In genomic region chr6:83509442-83509841, GRCm38 (mm10) we compare ENCODE assay signal across 11 mouse cellular contexts. TPM values are rescaled to one million over a fixed set of nuclear protein-coding genes. Genes with fewer than 3 reads are reported as not detected.
DNase-seq lines count a peak whose midpoint lies in the region; ATAC-seq lines count a peak whose summit lies in the region.
"Had no signal": no experiment of that assay in that cellular context is flagged by ENCODE, and none has a peak within 500 bp of the region (broad histone marks: within the 10 kb centered on the region; RNA-seq: fewer than 3 reads in every experiment).

No protein-coding gene starts in this region.

- WGBS in heart, embryonic 13.5 days: 33% methylated on average over 8 of the region's 8 CpGs
- WGBS in neural tube, embryonic 13.5 days: 42% methylated on average over 8 of the region's 8 CpGs
- 43% methylated on average over 8 of the region's 8 CpGs for WGBS in hindbrain, embryonic 14.5 days

- DNase-seq in heart, postnatal 25 days (ENCODE audit: low spot score): no peak
- DNase-seq in neural tube, embryonic 10.5 days (ENCODE audit: extremely low spot score, low spot score): no peak
- DNase-seq in hindbrain, embryonic 14.5 days (ENCODE audit: low spot score): no peak
- no peak for DNase-seq in heart, postnatal 14 days
- DNase-seq in urinary bladder, adult 18-20 months (ENCODE audit: low spot score in 2 of 2): no peak

- no peak overlapping the region for H3K4me2 ChIP-seq in heart, embryonic 13.5 days
- H3K4me2 ChIP-seq in neural tube, embryonic 13.5 days: no peak overlapping the region
- no peak overlapping the region for H3K4me2 ChIP-seq in hindbrain, embryonic 14.5 days (replicated peaks)
- H3K4me2 ChIP-seq: neural tube, embryonic 12.5 days had no signal

- H3K9me3 ChIP-seq in heart, embryonic 13.5 days: no peaks in the 10 kb centered on the region
- H3K9me3 ChIP-seq in neural tube, embryonic 13.5 days: no peaks in the 10 kb centered on the region
- no peaks in the 10 kb centered on the region for H3K9me3 ChIP-seq in hindbrain, embryonic 14.5 days (ENCODE audit: control insufficient read depth, low read length)
- H3K9me3 ChIP-seq: G1E; neural tube, embryonic 12.5 days had no signal

- intact Hi-C loops in heart, postnatal 25 days (cut with DNase I): loop anchor here (5.0 kb wide), 1 partner anchor 52 kb away; the partner anchor contains the start of gene Tet3
- intact Hi-C loops in heart, postnatal 14 days (cut with DNase I): loop anchor here (2.0 to 5.0 kb wide), 2 partner anchors 51 to 67 kb away; partner anchors contain the start of gene Tet3

- H3K4me3 ChIP-seq in heart, embryonic 13.5 days: no peak overlapping the region
- no peak overlapping the region for H3K4me3 ChIP-seq in neural tube, embryonic 13.5 days
- H3K4me3 ChIP-seq in hindbrain, embryonic 14.5 days (replicated peaks; ENCODE audit: low read length): no peak overlapping the region
- H3K4me3 ChIP-seq: neural tube, embryonic 12.5 days had no signal

- H3K27ac ChIP-seq in heart, embryonic 13.5 days (replicated peaks): no peak overlapping the region
- no peak overlapping the region for H3K27ac ChIP-seq in neural tube, embryonic 13.5 days (replicated peaks)
- no peak overlapping the region for H3K27ac ChIP-seq in hindbrain, embryonic 14.5 days
- H3K27ac ChIP-seq: neural tube, embryonic 12.5 days had no signal

- no peaks in the 10 kb centered on the region for H3K27me3 ChIP-seq in heart, embryonic 13.5 days (replicated peaks)
- H3K27me3 ChIP-seq in neural tube, embryonic 13.5 days: no peaks in the 10 kb centered on the region
- no peaks in the 10 kb centered on the region for H3K27me3 ChIP-seq in hindbrain, embryonic 14.5 days (ENCODE audit: control insufficient read depth, insufficient read depth, low read length)
- H3K27me3 ChIP-seq: neural tube, embryonic 12.5 days had no signal

- 0 out of 2 replicates have a peak overlapping the region, but pooled peaks have one; percentile 28 for H3K9ac ChIP-seq in heart, embryonic 13.5 days
- H3K9ac ChIP-seq in neural tube, embryonic 13.5 days: 0 out of 2 replicates have a peak overlapping the region, but pooled peaks have one; percentile 9
- 0 out of 2 replicates have a peak overlapping the region, but pooled peaks have one; percentile 24 for H3K9ac ChIP-seq in hindbrain, embryonic 14.5 days
- H3K9ac ChIP-seq: neural tube, embryonic 12.5 days had no signal

- no peaks in the 10 kb centered on the region for H3K36me3 ChIP-seq in heart, embryonic 13.5 days
- no peaks in the 10 kb centered on the region for H3K36me3 ChIP-seq in neural tube, embryonic 13.5 days
- H3K36me3 ChIP-seq in hindbrain, embryonic 14.5 days (replicated peaks; ENCODE audit: control insufficient read depth, insufficient read depth): no peaks in the 10 kb centered on the region
- H3K36me3 ChIP-seq: G1E; neural tube, embryonic 12.5 days had no signal

- peaks cover 20% of the 10 kb centered on the region for H3K4me1 ChIP-seq in heart, embryonic 13.5 days
- H3K4me1 ChIP-seq in neural tube, embryonic 13.5 days (replicated peaks): peaks cover 25% of the 10 kb centered on the region
- H3K4me1 ChIP-seq in hindbrain, embryonic 14.5 days (replicated peaks; ENCODE audit: control insufficient read depth, insufficient read depth, low read length): peaks cover 14% of the 10 kb centered on the region

- no peak for ATAC-seq in heart, embryonic 13.5 days (ENCODE audit: extremely low read depth, insufficient number of reproducible peaks, low FRiP score, low TSS enrichment)
- ATAC-seq in neural tube, embryonic 13.5 days (ENCODE audit: low read depth): no peak
- no peak for ATAC-seq in hindbrain, embryonic 14.5 days (ENCODE audit: low FRiP score)
- no peak for ATAC-seq in megakaryocyte, adult 5-6 weeks (ENCODE audit: poor library complexity, severe bottlenecking)

RNA-seq across cellular contexts. Expression of gene Dguok, which starts 2.7 kb away (rescaled TPM):
- polyA plus RNA-seq in heart, embryonic 13.5 days (2015; fragmentation: Nextera tagmentation; extraction: Ambion mirVana): 54.0 and 55.2 TPM in 2 replicates
- 10 to 100 TPM; 32.8 to 35.2 TPM for total RNA-seq in heart, postnatal 25 days (2021)
- polyA plus RNA-seq in neural tube, embryonic 13.5 days (2015; fragmentation: Nextera tagmentation; extraction: Ambion mirVana): 70.8 and 75.7 TPM in 2 replicates
- 68.8 and 69.2 TPM in 2 replicates for polyA plus RNA-seq in hindbrain, embryonic 14.5 days (2014; fragmentation: Nextera tagmentation; extraction: Ambion mirVana)
- total RNA-seq in megakaryocyte, adult 5-6 weeks (2015): 39.1 and 55.5 TPM in 2 replicates
- 33.3 and 34.4 TPM in 2 replicates for total RNA-seq in megakaryocyte, adult 5-6 weeks (2017)
- 10 to 100 TPM; 28.3 to 31.8 TPM for total RNA-seq in heart, postnatal 14 days (2021)

RNA-seq across cellular contexts. Expression of gene Actg2, which starts 26.6 kb away (rescaled TPM):
- 15.2 and 20.7 TPM in 2 replicates for polyA plus RNA-seq in heart, embryonic 13.5 days (2015; fragmentation: Nextera tagmentation; extraction: Ambion mirVana)
- 1 to 10 TPM; 1.6 to 2.2 TPM for total RNA-seq in heart, postnatal 25 days (2021)
- 1.9 and 2.0 TPM in 2 replicates for polyA plus RNA-seq in neural tube, embryonic 13.5 days (2015; fragmentation: Nextera tagmentation; extraction: Ambion mirVana)
- polyA plus RNA-seq in hindbrain, embryonic 14.5 days (2014; fragmentation: Nextera tagmentation; extraction: Ambion mirVana): 2.6 and 3.3 TPM in 2 replicates
- not detected in 2 replicates for total RNA-seq in megakaryocyte, adult 5-6 weeks (2015)
- total RNA-seq in megakaryocyte, adult 5-6 weeks (2017): not detected in 2 replicates
- total RNA-seq in heart, postnatal 14 days (2021): 1 to 10 TPM; 3.2 to 5.1 TPM
- total RNA-seq: layer of hippocampus, postnatal 36 days had no signal
- polyA plus RNA-seq: G1E had no signal

RNA-seq across cellular contexts. Expression of gene Tet3, which starts 50.6 kb away (rescaled TPM):
- 27.7 and 30.6 TPM in 2 replicates for polyA plus RNA-seq in heart, embryonic 13.5 days (2015; fragmentation: Nextera tagmentation; extraction: Ambion mirVana)
- total RNA-seq in heart, postnatal 25 days (2021): 10 to 100 TPM; 32.6 to 40.8 TPM
- 79.0 and 79.2 TPM in 2 replicates for polyA plus RNA-seq in neural tube, embryonic 13.5 days (2015; fragmentation: Nextera tagmentation; extraction: Ambion mirVana)
- polyA plus RNA-seq in hindbrain, embryonic 14.5 days (2014; fragmentation: Nextera tagmentation; extraction: Ambion mirVana): 43.6 and 52.2 TPM in 2 replicates
- 36.1 and 36.2 TPM in 2 replicates for total RNA-seq in megakaryocyte, adult 5-6 weeks (2015)
- 15.8 and 23.1 TPM in 2 replicates for total RNA-seq in megakaryocyte, adult 5-6 weeks (2017)
- total RNA-seq in heart, postnatal 14 days (2021): 10 to 100 TPM; 46.2 to 49.0 TPM
